ENCODE assay signal across 11 mouse cellular contexts in the genomic region with DNA sequence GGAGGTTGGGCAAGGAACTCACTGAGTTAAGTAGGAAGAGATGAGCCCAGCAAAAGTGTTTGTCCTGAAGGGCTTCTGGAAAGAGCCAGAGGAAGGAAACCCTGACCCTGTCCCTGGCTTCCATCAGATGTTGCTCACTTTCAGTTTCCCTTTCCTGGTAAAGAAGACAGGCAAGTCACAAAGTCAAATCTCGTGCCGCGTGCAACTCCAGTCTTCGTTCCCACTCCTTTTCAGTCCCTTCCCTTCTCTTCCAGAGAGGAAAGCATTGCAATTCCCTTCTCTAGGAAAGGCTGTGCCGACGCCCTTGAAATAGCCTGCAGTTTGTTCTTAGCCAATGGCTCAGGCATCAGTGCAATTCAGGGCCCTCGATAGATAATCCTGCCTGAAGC. TPM values are rescaled to one million over a fixed set of nuclear protein-coding genes. Genes with fewer than 3 reads are reported as not detected.
A peak's percentile ranks its signal among the peaks of the same experiment; 100 is the strongest.
DNase-seq lines count a peak whose midpoint lies in the region; ATAC-seq and TF ChIP-seq lines count a peak whose summit lies in the region.
"Had no signal": no experiment of that assay in that cellular context is flagged by ENCODE, and none has a peak within 500 bp of the region (broad histone marks: within the 10 kb centered on the region; RNA-seq: fewer than 3 reads in every experiment).

No protein-coding gene starts in this region.

- ATAC-seq in heart, embryonic 16.5 days (replicated peaks; ENCODE audit: extremely low read depth, insufficient read depth, low FRiP score): no peak
- no peak for ATAC-seq in megakaryocyte-erythroid progenitor cell, adult 5-6 weeks (replicated peaks; ENCODE audit: low FRiP score, low TSS enrichment, poor library complexity, severe bottlenecking)
- ATAC-seq: midbrain, embryonic 13.5 days had no signal

- H3K9ac ChIP-seq in heart, embryonic 16.5 days (ENCODE audit: low read length): peak overlapping the region; percentile 14; the same call in 1 of the 2 replicates
- H3K9ac ChIP-seq: forebrain, embryonic 12.5 days; midbrain, embryonic 13.5 days had no signal

- no peaks in the 10 kb centered on the region for H3K9me3 ChIP-seq in heart, embryonic 16.5 days (replicated peaks; ENCODE audit: control insufficient read depth, low read length)
- H3K9me3 ChIP-seq: forebrain, embryonic 12.5 days; midbrain, embryonic 13.5 days had no signal

- no peak for TF ChIP-seq POLR2A in cerebellum, adult 2 months (IDR thresholded peaks at IDR 0.05; ENCODE audit: borderline replicate concordance, insufficient read depth, low read length)

- H3K4me1 ChIP-seq in cerebellum, adult 2 months (ENCODE audit: control insufficient read depth, insufficient read depth, low read length): peaks cover 3% of the 10 kb centered on the region; the same call in 1 of the 2 replicates
- H3K4me1 ChIP-seq in heart, embryonic 16.5 days (ENCODE audit: control insufficient read depth, insufficient read depth, low read length): peaks cover 19% of the 10 kb centered on the region

- peak overlapping the region; percentile 41 for H3K4me2 ChIP-seq in heart, embryonic 16.5 days (ENCODE audit: low read depth, low read length)
- H3K4me2 ChIP-seq: forebrain, embryonic 12.5 days; midbrain, embryonic 13.5 days had no signal

- 75% methylated on average over 7 of the region's 7 CpGs for WGBS in cerebellum, adult 2 months
- 49% methylated on average over 7 of the region's 7 CpGs for WGBS in heart, embryonic 16.5 days

- H3K36me3 ChIP-seq in heart, embryonic 16.5 days (ENCODE audit: control insufficient read depth, insufficient read depth): peaks cover 4% of the 10 kb centered on the region; the same call in 1 of the 2 replicates

- no peak overlapping the region for H3K4me3 ChIP-seq in cerebellum, adult 2 months (replicated peaks; ENCODE audit: insufficient read depth, low read depth, low read length)
- H3K4me3 ChIP-seq in heart, embryonic 16.5 days (ENCODE audit: low read length): no peak overlapping the region
- H3K4me3 ChIP-seq: forebrain, embryonic 12.5 days; midbrain, embryonic 13.5 days had no signal

- intact Hi-C loops in left cerebral cortex, postnatal 36 days (cut with DNase I): loop anchor here (2.0 to 5.0 kb wide), 2 partner anchors 42 to 61 kb away; no protein-coding TSS in a partner anchor

- H3K27ac ChIP-seq in cerebellum, adult 2 months (ENCODE audit: insufficient read depth, low read length): 0 out of 2 replicates have a peak overlapping the region, but pooled peaks have one; percentile 41
- peak overlapping the region; percentile 45; the same call in 1 of the 2 replicates for H3K27ac ChIP-seq in heart, embryonic 16.5 days (ENCODE audit: low read length)
- H3K27ac ChIP-seq: forebrain, embryonic 12.5 days; midbrain, embryonic 13.5 days had no signal

- no peak for DNase-seq in cerebellum, adult 2 months
- DNase-seq in cerebellum, postnatal 4 days (ENCODE audit: low spot score in 2 of 2): no peak
- DNase-seq in kidney, postnatal 14 days: peak; percentile 52
- peak; percentile 45 for DNase-seq in skeletal muscle tissue, adult 2 months (ENCODE audit: low read depth, low spot score)
- no peak for DNase-seq in left cerebral cortex, postnatal 36 days (ENCODE audit: low spot score in 2 of 2)
- DNase-seq in embryo, embryonic 11 days: no peak
- DNase-seq: thymus, adult 18-20 months had no signal

- TF ChIP-seq CTCF in cerebellum, adult 2 months (IDR thresholded peaks at IDR 0.05; ENCODE audit: borderline replicate concordance, insufficient read depth, low read depth, low read length): no peak

- H3K27me3 ChIP-seq in cerebellum, adult 2 months (ENCODE audit: control insufficient read depth, insufficient read depth, low read length): no peaks in the 10 kb centered on the region
- no peaks in the 10 kb centered on the region for H3K27me3 ChIP-seq in heart, embryonic 16.5 days (ENCODE audit: control insufficient read depth, insufficient read depth, low read length)
- H3K27me3 ChIP-seq: forebrain, embryonic 12.5 days; midbrain, embryonic 13.5 days had no signal

RNA-seq across cellular contexts. Expression of gene Pxk, which starts 2.5 kb away (rescaled TPM):
- polyA plus RNA-seq in cerebellum, adult 2 months (2012; rRNA removed): 66.7 and 67.7 TPM in 2 replicates
- 34.9 and 38.3 TPM in 2 replicates for polyA plus RNA-seq in heart, embryonic 16.5 days (2015; fragmentation: Nextera tagmentation; extraction: Ambion mirVana)
- 10 to 100 TPM; 27.9 to 37.0 TPM for total RNA-seq in left cerebral cortex, postnatal 36 days (2021)
- total RNA-seq in megakaryocyte-erythroid progenitor cell, adult 5-6 weeks (2014; fragmentation: Nextera tagmentation): 6.7 and 13.2 TPM in 2 replicates
- 4.1 and 4.8 TPM in 2 replicates for total RNA-seq in megakaryocyte-erythroid progenitor cell, adult 5-6 weeks (2017)

RNA-seq across cellular contexts. Expression of gene Rpp14, which starts 15.4 kb away (rescaled TPM):
- polyA plus RNA-seq in cerebellum, adult 2 months (2012; rRNA removed): 27.5 and 36.2 TPM in 2 replicates
- 39.7 and 47.7 TPM in 2 replicates for polyA plus RNA-seq in heart, embryonic 16.5 days (2015; fragmentation: Nextera tagmentation; extraction: Ambion mirVana)
- 10 to 100 TPM; 31.0 to 38.3 TPM for total RNA-seq in left cerebral cortex, postnatal 36 days (2021)
- total RNA-seq in megakaryocyte-erythroid progenitor cell, adult 5-6 weeks (2014; fragmentation: Nextera tagmentation): 33.0 and 33.6 TPM in 2 replicates
- total RNA-seq in megakaryocyte-erythroid progenitor cell, adult 5-6 weeks (2017): 76.5 and 88.3 TPM in 2 replicates

Comparison
In these comparisons a context has a peak if more than half of its experiments do, and no peak if none do; other contexts are left out.
1. DNase-seq: peak in kidney, postnatal 14 days (single experiment) and skeletal muscle tissue, adult 2 months (single experiment); none in cerebellum, adult 2 months (0 of 2), cerebellum, postnatal 4 days (0 of 2), left cerebral cortex, postnatal 36 days (0 of 2) and embryo, embryonic 11 days (single experiment).